Mouse (Mus musculus) cerebellum, adult 8-10 months (tissue): ENCODE measurements around the gene Elmsan1.

Experiments
- DNase-seq: peaks from one replicate; pipeline ENCODE4 v3.0.0; 2022

The Elmsan1 gene

GRCm38 (mm10) chr12:84147954-84148621 is 70.6 kb downstream of the Elmsan1 start, which contains the start of gene Pnma1:
Pnma1 (minus strand) TSS chr12:84148489.
- peak; percentile 51 for DNase-seq

DNA sequence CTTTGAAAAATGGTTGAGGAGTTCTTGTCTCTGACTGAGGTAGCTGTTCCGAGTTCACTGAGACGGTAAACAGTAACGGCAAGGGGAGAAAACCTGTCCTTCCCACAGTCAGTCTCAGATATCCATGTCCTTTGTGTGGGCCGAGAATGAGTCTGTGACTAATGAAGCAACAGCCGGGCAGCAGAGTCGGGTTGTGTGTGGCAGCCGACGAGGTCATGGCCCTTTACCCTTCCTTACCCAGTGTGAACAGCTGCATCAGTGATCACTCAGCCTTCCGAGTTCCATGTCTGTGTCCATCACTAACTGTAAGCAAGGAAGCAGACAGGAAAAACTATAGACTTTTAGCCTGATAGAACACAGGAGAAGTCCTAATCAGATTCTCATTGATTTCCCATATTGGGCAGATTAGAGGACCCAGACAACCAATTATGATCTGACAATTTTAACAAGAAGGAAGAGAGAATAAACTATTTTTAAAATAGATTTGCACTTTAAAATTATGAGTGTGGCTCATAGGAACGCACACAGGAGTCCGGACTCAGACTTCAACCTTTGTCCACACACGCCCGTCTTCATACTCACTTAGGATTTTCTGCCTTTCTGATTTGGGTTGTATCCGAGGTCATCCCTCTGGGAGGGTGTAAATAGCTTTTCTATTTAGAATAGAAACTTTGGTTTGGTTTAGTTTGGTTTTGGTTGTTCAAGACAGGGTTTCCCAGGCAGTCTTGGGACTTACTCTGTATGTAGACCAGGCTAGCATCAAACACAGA is 76.2 kb downstream of the Elmsan1 start:
- DNase-seq, result no peak

- no peak for DNase-seq
Measured at GRCm38 (mm10) chr12:84141271-84141670, 77.4 kb downstream of the Elmsan1 start.

- DNase-seq, result no peak
Measured at GRCm38 (mm10) chr12:84140135-84140534, 78.5 kb downstream of the Elmsan1 start.

- no peak for DNase-seq
Measured at GRCm38 (mm10) chr12:84137131-84137530, 81.5 kb downstream of the Elmsan1 start.

- DNase-seq, result no peak
Measured at GRCm38 (mm10) chr12:84132265-84132664, 86.4 kb downstream of the Elmsan1 start.

GRCm38 (mm10) chr12:84129931-84130330 is 88.8 kb downstream of the Elmsan1 start:
- no peak for DNase-seq

- no peak for DNase-seq
Measured at GRCm38 (mm10) chr12:84128576-84128975, 90.1 kb downstream of the Elmsan1 start.

DNA sequence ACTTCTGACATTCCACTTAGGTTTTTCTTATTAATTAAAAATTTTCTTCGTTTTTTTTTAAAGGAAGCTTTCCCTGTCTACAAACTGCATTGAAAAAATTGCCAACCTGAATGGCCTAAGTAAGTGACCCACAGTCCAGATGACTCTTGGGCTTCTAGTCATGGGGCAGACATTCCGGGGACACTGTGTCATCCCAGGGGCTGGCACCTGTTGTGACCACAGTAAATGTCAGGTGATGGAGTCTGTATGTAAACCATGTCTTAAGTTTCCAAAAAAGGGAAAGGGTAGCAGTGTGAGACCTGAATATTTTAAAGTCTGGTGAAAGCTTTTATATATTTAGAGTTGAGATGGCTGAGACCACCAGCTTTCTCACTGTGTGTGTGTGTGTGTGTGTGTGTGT is 91.8 kb downstream of the Elmsan1 start:
- DNase-seq, result no peak

DNA sequence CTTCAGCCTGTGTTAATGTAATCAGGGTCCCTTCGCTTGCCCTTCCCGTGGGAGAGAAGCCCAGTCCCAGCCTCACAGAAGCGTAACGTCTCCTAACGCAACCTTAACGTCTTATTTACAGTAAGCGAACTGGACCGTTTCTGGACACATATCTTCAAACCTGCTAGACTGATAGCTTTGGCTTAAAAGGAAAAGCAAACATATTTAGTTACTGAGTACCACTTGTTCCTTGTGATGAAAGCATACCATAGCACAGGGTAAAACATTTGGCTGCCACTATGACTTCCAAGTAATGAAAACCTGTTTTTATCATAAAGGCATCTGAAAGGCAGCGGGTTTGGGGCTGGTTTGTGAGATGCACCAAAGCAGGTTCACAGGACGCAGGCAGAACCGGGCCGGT is 92.8 kb downstream of the Elmsan1 start:
- no peak for DNase-seq

GRCm38 (mm10) chr12:84119584-84119983 is 99.1 kb downstream of the Elmsan1 start:
- no peak for DNase-seq

- DNase-seq, result peak; percentile 84
Measured at GRCm38 (mm10) chr12:84114153-84114994, 104.3 kb downstream of the Elmsan1 start, which contains the start of gene Dnal1. Dnal1 (plus strand) TSS chr12:84114366.

DNA sequence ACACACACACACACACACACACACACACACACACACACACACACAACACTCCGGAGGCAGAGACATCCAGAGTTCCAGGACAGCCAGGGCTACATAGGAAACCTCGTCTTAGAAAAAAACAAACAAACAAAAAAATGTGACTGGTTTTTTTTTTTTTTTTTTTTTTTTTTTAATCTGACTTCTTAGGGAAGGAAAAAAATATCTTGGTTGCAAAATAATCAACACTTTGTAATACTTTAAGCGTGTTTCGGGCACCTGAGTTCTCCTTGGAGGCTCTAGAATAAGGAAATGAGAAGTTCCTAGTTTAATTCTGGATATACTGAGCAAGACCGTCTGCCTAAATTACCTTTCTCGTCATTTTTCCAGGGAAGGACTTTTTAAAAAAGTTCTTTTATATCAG is 105.0 kb downstream of the Elmsan1 start:
- no peak for DNase-seq

DNA sequence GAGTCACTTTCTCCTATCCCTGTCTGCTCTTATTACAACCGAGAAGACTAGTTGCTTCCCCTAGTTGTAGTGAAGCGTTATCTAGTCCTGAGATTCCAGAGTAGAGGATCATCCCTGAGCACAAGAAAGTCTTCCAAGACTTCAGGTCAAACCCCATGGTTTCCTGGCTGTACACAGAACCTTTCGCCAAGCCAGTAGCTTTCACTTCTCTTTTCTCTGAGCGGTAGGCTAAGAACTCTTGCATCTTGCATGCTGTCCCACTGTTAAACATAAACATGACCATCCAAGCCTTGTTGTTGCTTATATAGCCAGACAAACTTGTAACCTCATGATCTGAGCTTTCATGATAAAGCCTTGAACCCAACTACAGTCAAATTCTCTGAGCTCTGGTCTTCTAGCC is 107.9 kb downstream of the Elmsan1 start:
- DNase-seq, result no peak

- no peak for DNase-seq
Measured at GRCm38 (mm10) chr12:84109924-84110323, 108.8 kb downstream of the Elmsan1 start.

GRCm38 (mm10) chr12:84107692-84108091 is 111.0 kb downstream of the Elmsan1 start:
- DNase-seq, result no peak

DNA sequence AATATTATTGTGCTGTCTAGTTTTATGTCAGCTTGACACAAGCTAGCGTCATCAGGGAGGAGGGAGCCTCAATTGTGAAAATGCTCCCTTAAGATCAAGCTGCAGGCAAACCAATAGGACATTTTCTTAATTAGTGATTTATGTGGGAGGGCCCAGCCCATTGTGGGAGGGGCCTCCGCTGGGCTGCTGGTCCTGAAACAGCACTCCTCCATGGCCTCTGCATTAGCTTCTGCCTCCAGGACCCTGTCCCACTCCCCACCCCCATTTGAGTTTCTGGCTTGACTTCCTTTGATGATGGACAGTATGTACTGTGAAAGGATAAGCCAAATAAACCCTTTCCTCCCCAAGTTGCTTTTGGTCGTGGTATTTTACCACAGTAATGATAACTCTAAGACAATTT is 111.7 kb downstream of the Elmsan1 start:
- no peak for DNase-seq

DNA sequence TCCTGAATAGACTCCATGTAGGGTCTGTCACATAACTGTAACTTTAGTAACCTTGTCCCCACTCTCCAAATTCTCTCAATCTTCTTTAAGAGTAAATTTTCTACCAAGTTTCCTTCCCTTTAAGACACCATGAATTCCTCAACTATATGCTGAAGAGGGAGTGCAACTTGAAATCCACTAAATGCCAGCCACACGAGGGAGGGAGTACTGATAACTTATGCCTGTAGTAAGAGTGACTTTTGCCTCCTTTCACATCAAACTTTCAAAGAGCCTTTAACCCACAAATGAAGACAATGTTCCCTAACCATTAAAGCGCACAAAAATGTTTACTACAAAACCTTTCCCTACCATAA is 117.2 kb downstream of the Elmsan1 start:
- no peak for DNase-seq

DNA sequence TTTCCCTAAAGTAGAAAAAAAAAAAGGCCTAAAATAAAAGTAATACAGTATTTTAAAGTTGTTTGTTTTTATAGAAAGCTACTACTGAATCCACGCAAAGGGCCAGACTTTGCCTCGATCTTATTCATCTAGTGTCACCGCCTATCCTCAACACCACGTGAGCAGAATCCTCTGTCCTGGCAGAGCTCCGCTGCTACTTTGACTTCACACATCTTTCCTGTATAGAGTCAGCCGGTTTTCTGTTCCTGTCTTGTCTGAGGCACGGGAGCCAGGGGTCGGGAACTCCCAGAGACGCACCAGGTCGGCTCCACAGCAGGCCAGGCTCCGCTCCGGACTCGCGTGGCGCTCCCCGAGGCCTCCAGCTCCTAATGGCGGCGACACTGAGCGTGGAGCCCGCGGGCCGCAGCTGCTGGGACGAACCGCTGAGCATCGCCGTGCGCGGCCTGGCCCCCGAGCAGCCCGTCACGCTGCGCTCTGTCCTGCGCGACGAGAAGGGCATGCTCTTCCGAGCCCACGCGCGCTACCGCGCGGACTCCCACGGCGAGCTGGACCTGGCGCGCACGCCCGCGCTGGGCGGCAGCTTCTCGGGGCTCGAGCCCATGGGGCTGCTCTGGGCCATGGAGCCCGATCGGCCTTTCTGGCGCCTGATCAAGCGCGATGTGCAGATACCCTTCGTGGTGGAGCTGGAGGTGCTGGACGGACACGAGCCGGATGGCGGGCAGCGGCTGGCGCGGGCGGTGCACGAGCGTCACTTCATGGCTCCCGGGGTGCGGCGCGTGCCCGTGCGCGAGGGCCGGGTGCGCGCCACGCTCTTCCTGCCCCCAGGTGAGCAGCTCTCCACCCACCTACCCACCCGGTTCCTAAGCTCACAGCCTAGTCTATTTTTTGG is 117.8 kb downstream of the Elmsan1 start, which contains the start of gene Acot6:
Gene Acot6 (plus strand): TSS at position 51 of the 889 bp plus-strand sequence.
- peak; percentile 49 for DNase-seq

GRCm38 (mm10) chr12:84100071-84100470 is 118.6 kb downstream of the Elmsan1 start:
- DNase-seq, result no peak

DNA sequence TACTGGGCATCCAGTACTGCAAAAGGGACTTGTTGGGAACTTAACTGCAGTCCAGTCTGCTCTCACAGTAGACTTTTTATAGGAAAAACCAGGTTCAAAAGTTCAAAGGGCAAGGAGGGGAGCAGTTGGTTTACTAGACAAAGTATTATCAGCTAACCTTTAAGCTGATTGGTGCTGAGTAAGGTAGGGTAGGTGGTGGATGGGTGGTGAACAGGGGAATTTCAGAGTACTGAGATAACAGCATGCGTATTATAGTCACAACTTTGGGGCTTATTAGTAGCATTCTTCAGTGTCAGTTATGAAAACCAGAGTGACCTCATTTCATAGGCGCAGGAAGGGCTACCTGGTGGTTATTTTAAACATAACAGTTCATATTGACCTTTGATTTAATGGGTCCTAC is 119.1 kb downstream of the Elmsan1 start:
- DNase-seq, result no peak
